Mouse (Mus musculus): ENCODE data around the gene Evi5.

DNA sequence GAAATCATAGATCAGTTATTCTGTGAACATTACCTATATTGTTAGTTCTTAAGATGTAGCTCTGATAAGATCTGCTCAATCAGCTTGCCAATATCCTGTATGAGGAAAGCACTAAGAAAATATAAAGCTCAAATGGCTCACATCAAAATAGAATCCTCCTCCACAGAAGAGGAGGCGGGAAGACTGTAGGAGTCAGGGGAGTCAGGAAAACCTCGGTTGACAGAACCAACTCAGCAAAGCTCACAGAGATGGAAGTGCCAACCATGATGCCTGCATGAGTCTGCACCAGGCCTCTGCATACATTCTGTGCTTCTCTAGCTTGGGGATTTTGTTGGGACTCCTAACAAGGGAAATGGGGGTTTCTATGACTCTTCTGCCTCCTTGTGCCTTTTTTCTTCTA, 73.7 kb downstream of the Evi5 start:
- no peak for TF ChIP-seq CTCF (IDR thresholded peaks at IDR 0.05)
- TF ChIP-seq EP300 (IDR thresholded peaks at IDR 0.05): no peak

Measured in lung, postnatal 0 days (tissue).